Mouse (Mus musculus) kidney, adult 9 months (tissue): ENCODE data around the gene Pigo.
A peak's percentile ranks its signal among the peaks of the same experiment; 100 is the strongest.

Experiments used
- DNase-seq: peaks from one replicate; pipeline ENCODE4 v3.0.0; 2022

Gene Pigo

GRCm38 (mm10) chr4:43025084-43025960 is at the start of gene Pigo:
Pigo (minus strand) TSS chr4:43025819.
- DNase-seq = peak; percentile 98

DNA sequence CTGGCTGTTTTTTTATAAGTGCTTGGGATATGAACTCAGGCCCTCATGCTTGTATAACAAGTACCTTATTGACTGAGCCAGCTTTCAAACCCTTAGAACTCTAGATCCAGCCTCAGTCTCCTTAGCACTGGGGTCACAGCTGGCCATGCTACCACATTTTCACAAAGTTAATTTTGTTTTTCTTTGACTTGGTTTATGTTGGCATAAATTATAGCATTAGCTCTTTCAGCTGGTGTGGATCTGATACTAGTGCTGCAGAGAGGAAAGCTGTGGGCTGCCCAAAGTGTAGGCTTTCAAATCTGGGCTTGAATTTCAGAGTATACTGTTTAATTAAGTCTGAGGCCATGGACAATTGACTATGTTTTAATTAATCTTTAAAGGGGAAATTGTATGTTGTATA is 49.3 kb upstream of the Pigo start:
- DNase-seq = no peak

GRCm38 (mm10) chr4:43065471-43065870 is 39.9 kb upstream of the Pigo start:
- DNase-seq = no peak

DNA sequence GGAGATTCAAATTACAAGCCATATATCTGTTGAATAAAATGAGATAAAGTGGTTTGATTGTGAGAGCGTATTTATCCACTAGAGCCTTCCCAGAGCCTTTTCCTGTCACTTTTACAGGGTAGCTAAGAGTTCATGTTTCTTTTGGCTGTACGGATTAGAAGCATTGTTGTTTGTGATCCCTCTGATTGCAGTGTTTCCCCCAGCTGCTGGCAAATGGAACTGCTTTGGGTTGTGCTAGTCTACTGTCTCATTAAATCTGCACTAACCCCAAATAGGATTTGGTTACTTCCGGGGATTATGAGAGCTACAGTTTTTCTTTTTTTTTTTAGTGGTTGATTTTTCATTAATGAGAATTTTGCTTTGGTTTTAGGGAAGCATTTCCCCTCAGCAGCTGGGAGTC is 34.7 kb upstream of the Pigo start:
- peak; percentile 23 for DNase-seq

DNA sequence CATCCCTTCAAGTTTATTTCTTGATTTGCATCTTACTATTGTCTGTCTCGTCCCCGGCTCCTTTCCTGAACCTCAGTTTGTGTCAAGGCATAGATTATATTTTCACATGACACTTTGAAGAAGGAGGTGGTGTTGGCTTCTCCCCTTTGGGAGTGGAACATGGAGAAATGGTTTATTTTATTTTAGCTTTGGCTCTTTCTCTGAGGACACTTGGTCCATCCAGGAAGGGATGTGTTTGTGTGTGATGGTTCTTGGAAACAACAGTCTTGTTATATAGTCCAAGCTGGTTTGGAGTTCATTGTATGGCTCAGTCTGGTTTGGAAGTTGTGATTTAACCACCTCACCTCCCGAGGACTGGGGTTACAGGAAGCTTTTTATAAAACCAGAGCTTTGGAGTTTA is 34.1 kb upstream of the Pigo start:
- no peak for DNase-seq

DNA sequence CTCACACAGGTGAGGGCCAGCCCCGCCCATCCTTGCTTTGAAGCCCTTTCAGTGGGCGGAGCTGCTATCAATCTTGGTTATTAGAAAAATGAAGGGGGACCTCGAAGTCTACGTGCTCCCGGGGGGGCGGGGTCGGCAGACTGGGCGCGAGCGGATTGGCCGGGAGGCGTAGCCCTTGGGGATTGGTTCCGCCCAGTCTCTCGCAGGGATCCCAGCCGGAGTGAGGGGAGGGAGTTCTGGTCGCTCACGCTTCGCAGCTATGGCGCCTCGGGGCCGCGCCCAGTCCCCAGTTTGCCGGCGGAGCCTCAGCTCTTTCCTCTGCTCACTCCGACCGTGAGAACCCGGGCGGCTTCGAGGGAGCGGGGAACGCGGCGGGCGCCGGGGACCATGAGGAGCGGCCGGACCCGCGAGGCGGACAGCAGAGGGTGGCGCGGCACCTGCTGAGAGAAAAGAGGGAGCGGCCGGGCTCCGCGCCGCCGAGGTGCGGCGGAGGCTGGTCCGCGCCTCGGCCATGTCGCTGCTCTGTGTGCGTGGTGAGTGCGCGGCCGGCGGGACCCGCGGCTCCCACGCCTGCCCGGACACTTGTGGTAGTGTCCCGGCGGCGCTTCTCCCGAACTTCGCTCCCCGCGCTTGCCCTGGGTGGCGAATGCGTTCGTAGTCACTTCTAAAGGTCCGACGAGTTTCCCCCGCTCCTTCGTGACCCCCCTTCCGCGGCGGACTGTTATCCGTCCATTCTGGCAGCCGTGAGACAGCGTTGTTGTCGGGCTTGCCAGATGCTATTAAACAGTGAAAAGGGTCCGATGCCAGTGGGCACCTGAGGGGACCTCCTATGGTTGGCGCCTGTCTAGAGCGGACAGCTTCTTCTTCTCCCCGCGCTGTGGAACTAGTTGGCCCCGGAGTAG is 33.4 kb upstream of the Pigo start, which contains the start of gene Unc13b:
TSS of gene Unc13b (plus strand) at position 201 of the 902 bp plus-strand sequence.
- DNase-seq = peak; percentile 92

- DNase-seq = no peak
Measured at GRCm38 (mm10) chr4:43058392-43058752, 32.8 kb upstream of the Pigo start.

DNA sequence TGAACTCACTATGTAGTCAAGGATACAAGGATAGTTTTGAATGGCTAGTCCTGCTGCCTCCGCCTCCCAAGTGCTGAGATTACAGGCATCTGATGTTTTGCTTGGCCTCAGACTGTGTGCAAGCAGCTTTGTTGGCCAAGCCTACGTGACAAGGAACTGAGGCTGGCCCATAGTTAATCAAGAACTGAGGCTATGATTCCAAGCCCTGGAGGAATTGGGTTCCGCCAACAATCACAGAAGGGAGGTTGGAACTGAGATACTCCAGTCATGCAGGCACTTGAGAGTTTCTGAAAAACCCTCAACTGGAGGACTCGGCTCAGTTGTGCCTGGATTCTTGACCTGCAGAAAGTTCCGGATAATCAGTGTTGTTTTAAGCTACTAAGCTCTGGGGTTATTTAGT is 32.0 kb upstream of the Pigo start:
- no peak for DNase-seq

DNA sequence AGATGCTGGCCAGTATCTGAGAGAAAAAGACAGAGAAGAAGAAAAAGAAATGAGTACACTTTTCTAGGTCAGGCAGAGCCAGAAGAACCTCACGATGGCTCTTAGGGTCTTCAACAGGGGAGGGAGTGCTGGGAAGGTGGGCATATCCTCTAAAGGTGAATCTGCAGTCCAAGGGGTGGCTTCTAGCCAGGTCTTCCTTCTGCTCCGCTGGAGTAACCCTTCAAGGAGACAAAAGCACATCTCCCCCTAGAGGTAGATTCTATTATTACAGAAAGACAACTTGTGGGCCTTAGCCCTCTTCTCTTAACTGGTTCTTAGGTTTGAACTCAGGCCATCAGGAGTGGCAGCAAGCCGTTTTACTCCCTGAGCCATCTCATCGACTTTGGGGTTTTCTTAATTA is 27.0 kb upstream of the Pigo start:
- peak; percentile 80 for DNase-seq

GRCm38 (mm10) chr4:43047231-43047630 is 21.6 kb upstream of the Pigo start:
- peak; percentile 92 for DNase-seq

DNA sequence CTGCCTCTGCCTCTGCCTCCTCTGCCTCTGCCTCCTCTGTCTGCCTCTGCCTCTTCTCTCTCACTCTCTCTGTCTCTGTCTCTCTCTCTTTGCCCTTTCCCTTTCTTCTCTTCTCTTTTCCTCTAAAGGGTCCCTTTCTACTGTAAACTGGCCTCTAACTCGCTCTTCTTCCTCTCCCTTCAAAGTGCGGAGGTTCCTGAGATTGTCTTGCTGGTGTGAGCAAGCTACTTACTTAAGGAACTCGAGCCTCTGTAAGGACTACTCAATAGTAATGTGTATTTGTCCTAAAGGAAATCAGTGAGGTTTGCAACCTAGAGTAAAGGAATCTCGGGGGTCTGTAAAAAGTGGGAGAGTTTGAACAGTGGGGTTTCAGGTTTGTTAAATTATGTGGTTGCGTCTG is 21.0 kb upstream of the Pigo start:
- DNase-seq = no peak

- peak; percentile 100 for DNase-seq
Measured at GRCm38 (mm10) chr4:43045659-43046302, 20.2 kb upstream of the Pigo start, which contains the start of gene Fam214b. Fam214b (minus strand) TSS chr4:43046220.

DNA sequence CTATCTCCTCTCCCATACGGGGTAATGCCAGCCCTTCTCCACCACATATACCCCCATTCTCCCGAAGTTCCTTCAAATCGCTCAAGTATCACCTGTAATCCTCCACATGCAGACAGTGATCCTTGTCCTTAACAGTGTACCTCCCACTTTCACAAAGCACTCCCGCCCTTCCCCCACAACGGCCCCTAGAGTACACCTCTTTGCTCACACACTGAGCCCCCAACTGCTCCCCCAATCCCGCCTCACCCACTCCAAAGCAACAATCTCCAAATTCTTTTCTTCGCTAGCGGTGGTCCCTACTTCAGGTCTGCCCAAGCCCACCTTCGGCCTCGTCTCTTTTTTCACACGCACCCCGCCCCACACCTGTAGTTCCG is 19.7 kb upstream of the Pigo start:
- no peak for DNase-seq

DNA sequence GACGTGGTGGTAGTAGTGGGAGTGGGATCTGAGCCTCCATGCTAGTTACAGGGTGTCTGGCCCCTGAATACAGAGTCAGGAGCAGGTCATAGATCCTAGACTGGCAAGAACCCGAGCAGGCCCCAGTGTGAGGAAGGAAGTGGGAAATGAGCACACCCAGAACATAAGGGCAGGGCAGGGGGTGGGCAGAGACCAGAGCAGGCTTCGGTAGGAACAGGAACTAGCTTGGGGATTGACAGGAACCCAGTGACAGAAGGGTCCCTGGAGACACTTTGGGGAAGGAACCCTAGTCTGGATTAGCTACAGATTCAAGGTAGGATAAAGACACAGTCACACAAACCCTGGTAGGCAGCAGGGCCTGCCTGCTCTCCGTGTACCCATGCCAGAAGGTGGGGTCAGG is 19.1 kb upstream of the Pigo start:
- DNase-seq = peak; percentile 60

GRCm38 (mm10) chr4:43043644-43044357 is 18.2 kb upstream of the Pigo start:
- peak; percentile 66 for DNase-seq

DNA sequence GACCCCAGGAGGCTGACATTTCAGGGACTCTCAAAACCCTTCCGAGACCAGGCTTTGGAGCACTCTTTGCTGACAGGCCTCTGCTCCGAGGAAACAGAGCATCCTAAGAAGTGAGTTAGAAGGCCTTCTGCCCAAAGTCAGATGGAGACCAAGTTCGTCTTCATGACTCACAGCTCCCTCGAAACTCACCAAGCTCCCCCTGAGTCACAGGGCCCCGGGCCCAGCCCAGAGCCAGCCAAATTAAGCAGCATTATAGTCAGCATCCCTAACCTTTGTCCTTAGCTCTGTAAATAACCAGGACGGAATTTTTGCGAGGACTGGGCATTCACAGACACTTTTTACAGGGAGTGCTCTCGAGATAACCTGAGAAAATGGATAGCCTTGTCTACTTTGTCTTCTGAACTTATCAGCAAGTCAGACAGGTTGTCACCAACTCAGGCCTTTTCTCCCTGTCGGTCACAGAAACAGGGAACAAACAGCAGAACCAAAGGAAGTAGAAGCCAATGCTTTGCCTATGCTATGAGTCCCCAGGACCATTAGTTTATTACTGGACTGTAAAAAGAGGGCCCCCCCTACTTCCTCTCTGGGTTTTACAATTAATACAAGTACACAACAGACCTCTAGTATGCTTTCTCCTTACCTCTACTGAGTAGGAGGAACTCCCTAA is 15.4 kb upstream of the Pigo start:
- DNase-seq = no peak

GRCm38 (mm10) chr4:43040114-43040572 is 14.5 kb upstream of the Pigo start:
- DNase-seq = peak; percentile 98

DNA sequence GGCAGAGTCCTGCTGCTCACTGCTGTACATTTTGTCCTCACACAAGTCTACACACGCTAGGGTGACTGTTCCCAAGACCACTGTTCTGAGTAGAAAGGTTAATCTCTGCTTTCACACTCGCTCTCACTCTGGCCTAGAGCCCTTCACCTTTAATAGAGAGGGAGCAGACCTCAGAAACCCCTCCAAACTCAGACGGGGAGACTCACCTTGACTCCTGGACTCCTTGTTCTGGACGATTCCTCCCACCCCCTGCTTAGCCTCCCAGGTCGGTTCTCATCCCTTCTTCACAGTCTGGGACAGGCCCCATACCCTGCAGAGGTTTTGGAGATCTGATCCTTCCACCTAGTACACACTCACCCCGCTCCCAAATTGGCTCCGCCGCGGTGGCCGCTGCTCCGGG is 14.0 kb upstream of the Pigo start:
- no peak for DNase-seq

GRCm38 (mm10) chr4:43038567-43039495 is 13.2 kb upstream of the Pigo start:
- DNase-seq = no peak

DNA sequence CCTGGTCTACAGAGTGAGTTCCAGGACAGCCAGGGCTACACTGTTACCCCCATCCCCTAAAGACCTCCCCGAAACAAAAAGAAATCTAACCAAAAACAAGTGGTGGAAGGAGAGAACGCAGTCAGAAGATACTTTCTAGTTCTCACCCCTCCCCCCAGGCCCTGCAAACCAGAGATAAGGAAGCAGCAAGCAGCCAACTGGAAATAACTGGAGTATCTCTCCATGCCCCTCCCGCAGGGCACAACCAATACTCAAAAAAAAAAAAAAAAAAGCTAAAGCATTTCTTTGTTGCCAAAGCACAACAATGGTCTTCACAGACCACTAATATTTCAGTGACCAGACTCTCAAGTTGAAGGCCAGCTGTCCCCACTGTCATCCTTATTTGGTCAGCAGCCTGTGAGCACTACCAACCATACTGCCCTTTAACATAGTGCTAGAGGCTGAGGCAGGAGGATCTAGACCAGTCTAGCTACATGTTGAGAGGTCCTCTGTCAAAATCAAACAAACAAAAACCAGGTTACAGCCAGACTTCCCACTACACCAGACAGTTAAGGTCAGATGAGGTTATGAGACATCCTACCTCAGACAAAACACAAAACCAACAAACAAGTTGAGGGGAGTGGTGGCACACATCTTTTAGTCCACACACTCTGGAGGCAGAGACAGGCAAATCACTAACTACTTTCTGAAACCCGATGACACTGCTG is 12.4 kb upstream of the Pigo start:
- no peak for DNase-seq
